Mouse (Mus musculus) adrenal gland, postnatal 10 days (tissue): ENCODE results near the gene A3galt2. TPM values are rescaled to one million over a fixed set of nuclear protein-coding genes. Genes with fewer than 3 reads are reported as not detected.

ENCODE experiments used
- DNase-seq: peaks from one replicate; pipeline ENCODE4 v3.0.0; 2021; ENCODE audit warnings: mixed read lengths
- total RNA-seq, 2 experiments: library from RNA; stranded (reverse); gene quantifications; 2 replicates each; pipeline ENCODE4 v1.2.3; 2021

Gene A3galt2
- total RNA-seq, 2 experiments from 2014 or later = 0.12 TPM

DNA sequence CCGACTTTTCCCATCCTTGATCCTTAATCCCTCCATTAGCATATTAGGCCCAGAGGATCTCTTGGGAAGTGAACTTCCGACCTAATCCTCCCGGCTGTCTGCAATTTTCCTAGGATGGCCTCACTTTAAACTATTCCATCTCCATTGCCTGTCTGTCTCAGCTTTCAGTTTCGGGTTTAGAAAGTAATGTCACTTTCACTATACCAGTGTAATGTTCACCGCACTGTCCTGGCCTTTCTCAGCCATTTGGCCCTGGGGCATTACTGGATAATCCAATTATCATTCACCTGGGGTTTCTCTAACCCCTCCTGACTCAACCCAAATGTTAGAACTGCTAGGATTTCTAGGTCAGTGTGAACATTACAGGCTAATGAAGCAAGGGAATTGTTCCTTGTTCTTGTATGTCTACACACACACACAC is 26.7 kb upstream of the A3galt2 start:
- no peak for DNase-seq

DNA sequence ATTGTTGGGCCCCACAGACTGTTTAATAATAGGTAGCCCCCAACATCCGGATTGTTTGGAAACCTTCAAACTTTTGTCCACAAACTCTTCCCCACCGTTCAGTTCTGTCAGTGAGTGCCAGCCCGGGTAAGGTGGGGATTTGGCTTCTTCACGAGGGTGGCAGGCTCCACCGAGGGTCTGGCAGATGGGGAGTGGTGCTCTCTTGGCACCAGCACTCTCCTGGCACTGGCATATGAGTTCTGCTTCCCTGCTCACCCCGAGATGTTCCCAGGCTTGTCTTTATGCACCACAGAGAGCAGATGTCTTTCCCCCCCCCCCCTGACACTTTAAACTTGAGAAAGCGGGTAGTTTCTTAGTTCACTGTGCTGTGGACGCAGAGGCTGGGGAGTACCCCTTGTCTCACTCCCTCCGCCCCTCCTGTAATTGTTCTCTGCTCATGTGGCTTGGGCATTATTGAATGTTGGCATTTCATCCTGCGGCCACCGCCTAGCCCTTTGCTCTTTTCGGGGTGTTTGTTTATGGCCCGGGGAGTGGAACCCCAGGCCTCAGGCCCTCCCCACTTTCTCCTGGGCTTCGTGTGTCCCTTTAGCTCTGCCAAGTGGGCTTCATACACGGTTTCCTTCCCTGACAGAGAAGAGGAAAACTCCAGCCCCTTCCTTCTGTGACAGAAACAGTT is 26.0 kb upstream of the A3galt2 start:
- no peak for DNase-seq

DNA sequence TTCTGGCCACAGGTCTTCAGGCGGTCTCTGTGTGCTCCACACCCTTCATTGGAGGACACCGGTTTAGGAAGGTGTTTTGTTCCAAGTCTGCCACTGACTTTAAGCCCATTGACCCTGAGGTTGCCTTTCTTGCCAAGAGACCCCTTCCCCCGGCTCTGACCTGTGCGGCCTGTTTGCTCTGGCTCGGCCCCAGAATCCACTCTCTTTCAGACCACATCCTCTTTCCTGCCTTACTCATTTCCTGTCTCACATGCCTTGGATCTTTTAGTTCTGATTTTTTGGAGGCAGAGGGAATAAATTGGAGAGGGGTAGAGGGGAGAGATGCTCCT is 25.5 kb upstream of the A3galt2 start:
- peak; percentile 43 for DNase-seq

DNA sequence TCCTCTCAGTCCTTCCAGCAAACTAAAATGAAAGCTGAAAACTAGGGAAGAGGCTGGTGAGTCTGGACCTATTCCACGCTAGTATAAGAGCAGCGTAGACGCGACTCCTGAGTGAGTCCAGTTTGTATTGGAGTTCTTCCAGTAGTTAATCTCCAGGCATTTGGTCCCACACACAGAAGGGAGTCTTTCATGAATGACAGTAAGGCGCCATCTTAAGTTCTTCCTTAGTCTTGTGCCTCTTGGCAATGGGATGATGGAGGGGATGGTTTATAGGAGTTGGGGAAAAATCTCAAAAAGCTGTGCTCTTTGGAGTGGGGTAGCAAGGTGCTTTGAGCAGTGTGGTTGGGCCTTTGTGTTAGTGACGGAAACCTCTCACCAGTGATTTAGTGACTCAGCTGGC is 24.9 kb upstream of the A3galt2 start:
- no peak for DNase-seq

DNA sequence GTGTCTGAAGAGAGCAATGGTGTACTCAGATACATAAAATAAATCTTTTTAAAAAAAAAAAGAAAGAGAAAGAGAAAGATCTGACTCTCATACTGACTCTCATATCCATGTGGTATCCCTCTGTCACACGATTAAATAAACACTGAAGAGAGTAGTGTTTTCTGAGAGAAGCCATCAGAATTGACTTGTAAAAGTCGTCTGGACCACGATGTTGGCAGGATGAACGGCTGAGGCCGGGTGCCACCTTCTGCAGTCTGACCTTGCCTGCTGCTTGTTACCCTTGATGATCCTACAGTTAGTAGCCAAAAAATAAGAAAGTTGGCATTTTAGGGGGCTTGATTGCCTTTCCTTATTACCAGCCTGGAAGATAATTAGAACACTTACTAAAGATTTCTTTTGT is 22.4 kb upstream of the A3galt2 start:
- peak; percentile 54 for DNase-seq

DNA sequence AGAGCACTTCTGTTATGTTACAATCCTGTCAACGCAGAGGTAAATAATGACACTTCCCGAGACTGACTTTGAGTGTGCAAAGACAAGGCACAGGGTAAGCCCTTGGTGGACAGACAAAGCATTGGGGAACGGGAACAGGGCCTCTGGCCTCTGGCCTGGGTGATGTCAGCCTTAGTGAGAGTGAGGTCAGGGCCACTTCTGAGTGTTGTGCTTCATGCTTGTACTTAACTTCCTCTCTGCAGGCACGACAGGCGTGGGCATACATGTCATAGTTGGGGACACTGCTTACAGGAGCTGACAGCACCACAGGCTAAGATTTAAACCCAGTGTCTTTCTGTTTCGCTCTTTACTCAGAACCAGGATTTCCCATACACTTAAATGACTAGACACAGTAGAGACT is 21.7 kb upstream of the A3galt2 start:
- DNase-seq = peak; percentile 52

DNA sequence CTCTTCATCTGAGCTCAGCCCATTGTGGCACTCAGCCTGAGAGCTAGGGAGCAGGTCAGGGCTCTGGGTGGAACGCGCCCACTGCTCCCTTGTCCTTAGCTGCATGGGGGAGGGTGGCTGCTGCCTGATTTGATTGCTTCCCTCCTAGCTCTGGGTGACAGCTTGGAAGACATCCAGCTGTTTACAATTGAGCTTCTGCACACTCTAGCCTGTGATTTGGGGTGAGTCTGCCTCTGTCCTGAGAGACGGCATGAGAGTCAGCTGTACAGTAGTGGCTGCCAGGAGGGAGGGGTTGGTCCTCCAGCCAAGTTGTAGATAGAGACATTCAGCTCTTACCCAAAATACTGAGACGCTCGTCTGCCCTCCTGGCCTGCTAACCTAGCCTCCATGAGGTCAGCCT is 20.9 kb upstream of the A3galt2 start:
- peak; percentile 80 for DNase-seq

DNA sequence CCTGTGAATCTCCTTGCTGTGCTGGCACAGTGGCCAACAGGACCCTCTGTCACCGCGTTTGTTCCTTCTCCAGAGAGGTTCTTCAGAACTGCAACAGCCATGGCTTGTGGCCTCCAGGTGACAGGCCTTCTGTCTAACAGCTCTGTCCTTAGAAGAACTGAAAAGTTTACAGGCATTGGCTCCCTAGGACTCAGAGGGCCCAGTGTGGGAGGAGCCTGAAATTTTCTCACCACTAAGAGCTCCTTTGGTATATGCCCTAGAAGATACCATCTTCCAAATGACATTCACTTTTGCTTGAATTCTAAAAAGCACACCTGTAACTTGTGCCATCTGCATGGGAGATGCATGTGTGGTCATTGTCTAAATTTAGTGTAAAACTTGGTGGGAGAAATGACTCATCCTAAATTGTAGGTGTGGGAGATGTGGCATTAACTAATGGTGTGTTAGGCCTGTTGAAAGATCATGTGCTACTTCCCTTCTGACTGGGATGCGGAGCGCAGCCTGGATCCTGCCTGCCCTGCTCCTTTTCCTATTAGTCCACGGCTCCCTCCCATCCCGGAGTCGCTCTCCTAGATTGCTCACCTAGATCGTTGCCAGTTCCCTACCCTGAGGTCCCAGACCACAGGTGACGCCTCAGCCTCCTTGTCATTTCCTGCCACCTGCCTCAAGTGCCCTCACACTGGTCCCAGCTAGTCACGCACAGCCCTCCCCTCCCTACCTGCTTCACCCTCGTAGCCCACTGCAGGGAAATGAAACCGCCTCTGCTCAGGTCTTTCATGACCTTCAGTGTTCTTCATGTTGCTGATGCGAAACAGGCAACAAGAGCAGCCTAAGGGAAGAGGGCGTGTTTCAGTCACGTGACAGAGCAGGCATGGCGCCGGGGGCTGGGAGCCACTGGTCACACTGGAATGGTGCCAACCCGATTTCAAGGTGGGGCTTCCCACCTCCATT is 20.2 kb upstream of the A3galt2 start:
- peak; percentile 37 for DNase-seq

DNA sequence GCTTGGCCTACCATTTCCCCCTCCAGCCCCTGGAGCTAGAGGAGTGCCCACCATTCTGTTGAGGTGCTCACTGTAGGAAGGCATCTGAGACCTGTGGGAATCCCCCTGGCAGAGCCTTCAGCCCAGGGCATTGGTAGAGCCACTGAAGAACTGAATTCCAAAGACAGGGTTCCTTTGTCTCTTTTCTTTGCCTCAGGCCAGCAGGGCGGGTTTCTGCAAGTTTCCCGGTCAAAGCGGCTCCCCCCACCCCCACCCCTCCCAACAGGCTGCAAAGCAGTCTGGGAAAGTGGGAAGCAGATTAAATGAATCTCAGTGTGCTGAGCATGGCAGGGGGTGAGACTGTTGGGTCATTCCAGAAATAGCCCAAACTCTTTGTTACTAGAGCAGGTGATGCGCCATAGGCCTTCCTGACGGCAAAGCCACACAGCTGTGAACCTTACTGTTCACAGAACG is 18.0 kb upstream of the A3galt2 start:
- no peak for DNase-seq

DNA sequence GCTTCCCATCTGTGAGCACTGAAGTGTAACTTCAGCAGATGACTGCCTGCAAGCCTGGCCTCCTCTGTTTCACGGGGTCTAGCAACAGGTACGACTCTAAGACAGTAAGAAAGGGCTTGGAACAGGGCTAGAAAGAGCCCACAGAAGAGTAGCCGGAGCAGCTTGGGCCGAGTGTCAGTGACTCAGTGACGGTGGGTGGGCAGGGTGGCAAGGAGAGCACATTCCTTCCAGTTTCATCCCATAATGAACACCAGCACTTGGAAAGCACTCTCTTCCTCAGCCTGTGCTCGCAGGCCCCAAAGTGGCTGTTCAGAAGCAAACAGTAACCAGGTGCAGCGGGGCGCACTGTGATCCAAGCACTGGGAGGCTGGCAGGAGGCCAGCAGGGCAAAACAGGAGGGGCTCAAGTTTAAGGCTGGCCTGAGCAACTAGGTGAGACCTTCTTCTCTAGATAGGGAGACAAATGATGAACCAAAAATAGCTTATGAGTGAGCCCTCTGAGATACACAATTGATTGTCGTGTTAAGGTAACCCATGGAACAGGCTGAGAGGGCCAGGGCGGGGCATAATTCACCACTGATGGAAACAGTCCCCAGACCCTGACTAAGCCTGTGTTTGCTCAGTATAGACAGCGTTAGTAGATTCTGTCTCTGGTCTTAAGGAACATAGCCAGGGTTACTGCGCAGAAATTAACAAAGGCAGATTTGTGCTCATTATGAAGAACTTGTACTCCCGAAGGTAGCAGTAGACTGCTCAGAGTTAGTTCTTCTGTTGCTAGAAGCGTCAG is 17.1 kb upstream of the A3galt2 start:
- DNase-seq = no peak

DNA sequence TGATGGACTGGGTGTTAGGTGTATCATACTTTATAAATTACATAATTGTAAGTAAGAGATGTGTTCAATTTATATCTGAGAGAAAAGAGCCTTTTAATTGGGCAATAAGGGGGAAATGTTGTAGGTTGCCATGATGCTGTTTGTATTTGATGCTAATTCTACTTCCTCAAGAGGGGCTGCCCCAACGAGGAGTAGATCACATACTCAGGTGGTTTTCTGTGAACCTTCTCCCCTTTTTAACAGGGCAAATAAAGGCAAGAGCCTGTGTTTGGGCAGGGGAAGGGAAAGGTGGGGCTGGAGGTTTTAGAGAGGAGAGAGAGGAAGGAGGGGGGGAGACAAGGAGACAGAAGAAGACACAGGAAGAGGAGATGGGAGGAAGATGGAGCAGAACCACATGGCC is 14.3 kb upstream of the A3galt2 start:
- DNase-seq = no peak

DNA sequence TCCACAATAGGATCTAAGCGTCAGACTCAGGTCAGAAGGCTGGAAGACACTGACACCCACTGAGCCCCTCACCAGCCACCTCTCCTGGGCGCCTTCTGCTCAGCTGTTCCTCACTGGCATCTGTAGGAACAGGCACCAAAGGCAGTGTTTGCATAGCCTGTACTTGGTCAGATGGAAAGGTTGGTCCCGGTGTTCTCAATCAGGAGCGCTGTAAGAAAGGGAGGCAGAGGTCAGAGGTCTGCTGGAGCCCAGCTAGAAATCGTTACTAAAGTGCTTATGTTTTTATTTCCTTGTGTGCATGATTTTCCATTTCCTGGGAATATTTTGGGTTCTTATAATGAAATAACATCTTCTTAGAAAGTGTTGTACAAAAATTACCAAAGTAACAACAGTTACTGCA is 13.3 kb upstream of the A3galt2 start:
- DNase-seq = no peak

DNA sequence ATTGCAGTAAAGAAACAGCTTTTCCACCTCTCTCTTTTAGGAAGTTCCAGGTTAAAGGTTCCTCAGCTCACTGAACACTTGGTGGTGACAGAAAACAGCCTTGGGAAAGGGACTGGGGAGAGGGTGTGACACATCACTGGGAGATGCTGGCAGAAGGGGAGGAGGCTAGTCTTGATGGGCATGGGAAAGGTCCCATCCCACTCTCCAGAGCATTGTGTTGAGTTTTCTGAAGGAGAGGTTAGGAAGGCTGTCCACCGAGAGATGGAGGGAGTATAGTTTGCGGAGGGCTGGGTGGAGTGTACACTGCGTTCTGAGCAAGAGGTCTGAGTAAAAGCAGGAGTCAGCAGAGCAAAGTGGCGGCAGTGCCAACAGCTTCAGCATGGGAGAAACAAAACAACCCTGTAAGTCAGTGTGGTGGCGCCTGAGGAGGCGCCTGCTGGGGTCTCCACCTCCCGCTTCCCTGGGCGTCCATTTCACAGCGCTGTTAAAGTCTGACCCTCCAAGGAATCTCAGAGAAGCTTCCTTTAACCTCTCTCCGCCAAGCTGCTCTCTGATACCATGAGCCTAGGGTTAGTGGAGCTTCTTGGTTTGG is 12.7 kb upstream of the A3galt2 start:
- no peak for DNase-seq

DNA sequence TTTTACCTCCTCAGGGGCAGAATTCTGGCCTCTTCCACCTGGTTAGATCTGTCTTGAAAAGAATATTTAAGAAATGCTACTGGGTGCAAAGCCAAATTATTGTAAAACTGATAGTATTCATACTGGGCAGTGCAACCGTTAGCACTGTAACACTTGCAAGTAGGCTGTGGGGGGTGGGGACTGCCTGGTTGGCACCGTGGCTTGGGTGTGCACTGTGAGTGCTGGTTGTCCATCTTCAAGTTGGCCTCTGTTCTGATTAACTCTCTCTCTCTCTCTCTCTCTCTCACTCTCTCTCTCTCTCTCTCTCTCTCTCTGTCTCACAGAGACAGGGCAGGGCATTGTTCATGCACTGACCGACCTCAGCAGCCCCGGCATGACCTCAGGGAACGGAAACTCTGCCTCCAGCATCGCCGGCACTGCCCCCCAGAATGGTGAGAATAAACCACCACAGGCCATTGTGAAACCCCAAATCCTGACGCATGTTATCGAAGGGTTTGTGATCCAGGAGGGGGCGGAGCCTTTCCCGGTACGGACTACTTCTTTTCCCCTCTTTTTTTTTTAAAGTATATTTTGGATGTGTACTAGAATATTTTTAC is 12.0 kb upstream of the A3galt2 start:
- DNase-seq = peak; percentile 50

DNA sequence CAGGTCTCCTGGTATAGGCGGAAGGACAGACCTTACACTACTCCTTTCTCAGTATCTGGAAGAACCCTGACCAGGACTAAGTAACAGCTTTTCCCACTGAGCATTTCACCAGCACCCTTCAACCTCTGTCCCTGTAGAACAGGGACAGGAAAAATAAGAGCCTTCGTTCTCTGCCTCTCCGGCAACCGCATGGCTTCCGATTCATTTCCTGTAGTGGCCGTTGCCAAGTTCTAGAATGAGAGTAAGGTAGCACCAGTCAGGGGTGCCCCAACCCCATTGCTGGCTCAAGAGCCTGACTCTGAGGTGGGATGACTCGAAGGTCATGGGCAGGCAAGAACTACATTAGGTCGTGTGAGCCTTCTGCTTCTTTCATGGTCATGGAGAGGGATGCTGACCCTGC is 10.0 kb upstream of the A3galt2 start:
- DNase-seq = no peak

DNA sequence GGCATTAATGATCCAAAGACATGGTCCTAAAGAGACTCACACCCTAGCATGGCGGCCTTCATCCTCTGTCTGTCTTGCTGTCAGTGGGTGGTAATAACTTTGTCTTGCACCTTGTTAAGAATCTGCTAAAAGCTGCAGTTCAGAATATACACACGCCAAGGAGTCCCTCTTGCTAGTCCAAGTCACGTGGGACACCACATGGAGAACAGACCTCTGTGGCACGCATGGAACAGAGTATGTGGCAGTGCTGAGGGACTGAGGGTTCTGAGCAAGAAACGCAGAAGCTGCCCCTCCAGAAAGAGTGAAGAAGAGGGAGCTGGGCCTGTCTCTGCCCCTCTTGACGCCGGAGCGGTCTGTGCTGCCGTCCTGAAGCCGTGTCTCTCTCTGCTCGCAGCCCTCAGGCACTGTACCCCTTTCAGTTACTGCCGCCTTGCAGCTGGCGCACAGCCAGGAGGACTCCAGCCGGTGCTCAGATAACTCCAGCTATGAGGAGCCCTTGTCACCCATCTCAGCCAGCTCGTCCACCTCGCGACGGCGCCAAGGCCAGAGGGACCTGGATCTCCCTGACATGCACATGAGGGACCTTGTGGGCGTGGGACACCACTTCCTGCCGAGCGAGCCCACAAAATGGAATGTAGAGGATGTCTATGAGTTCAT is 7.4 kb upstream of the A3galt2 start:
- DNase-seq = peak; percentile 75

DNA sequence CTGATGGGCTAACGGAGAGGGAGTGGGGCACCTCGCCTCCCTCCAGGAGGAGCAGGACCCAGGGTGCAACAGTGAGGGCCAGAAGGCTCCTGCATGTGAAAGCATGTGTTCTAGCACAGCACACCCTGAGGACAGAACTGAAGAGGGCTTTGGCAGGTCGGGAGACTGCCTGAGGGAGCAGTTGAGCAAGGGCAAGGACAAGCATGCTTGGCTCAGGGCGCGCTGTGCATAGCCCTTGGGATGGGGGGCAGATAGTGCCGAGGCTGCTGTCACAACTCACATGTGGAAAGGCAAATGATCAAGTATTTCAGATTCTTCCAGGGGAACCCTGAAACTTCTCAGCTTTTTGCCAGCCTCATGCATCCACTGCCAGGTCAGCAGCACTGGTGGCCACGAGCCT is 6.9 kb upstream of the A3galt2 start:
- DNase-seq = peak; percentile 76

DNA sequence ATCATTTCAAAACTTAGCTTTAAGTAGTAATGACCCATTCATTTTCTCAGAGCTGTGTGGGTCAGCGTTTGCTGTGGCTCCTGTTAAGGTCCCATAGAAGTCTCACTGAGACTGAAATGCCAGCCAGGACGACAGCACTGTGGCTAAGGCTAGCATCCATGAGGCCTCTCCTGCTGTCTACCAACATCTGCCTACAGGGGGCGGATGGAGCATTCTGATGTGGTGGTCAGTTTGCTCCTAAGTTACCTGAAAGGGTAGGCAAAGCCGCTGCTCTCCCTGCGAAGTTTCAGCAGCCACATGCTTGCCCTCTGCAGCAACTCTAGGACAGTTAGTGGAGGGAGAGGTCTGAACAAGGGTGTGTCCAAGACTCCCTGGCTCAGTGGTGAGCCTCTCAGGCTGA is 4.2 kb upstream of the A3galt2 start:
- no peak for DNase-seq

DNA sequence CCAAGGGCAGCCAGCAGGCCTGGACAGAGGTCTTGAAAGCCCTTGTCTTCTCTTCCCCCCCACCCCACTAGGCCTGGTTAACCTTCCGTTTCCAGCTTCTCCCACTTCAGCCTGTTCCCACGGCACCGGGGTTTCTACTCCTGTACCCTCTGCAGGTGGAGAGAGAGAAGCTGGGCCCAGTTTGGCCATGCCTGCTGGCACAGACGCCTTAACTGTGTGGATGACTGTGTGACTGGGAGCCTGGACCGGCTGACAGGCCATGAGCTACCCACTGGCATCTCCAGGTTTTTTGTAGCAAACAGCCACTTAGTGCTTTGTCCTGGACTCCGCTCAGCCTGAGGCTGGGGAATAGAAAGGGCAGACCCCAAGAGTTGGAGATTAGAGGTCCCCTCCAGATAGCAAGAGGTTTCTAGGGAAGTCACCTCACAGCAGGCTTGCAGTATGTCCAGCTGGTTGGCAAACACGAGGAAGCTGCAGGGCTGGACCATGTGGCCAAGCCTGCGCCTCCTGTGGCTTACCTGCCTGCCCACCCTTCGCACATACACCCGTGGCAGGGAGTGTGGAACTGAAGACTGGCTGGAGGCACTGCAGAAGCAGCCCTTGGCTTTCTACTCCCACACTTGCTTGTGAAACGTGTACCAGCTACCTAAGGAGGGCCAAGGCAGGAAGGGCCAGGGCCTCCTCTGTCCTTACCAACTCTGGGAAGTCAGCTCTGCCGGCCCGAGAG is 3.0 kb upstream of the A3galt2 start:
- no peak for DNase-seq

DNA sequence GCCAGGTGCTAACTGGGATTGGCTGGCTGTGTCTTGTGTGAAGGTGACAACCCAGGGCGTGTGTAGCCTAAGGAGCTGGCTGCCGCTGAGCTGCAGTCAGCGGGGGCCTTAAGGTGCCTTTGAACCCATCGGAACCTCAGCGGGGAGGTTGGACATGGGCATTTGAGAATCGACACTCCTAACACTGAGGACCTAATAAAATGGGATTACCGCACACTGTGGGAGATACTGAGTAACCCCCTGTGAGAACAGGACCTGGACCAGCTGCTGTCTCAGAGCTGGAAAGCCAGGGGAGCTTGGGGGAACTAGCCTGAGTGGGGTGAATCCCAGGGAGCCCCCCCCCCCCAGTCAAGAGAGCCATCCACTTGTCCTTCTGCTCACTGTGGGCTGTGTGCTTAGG is 1.6 kb upstream of the A3galt2 start:
- DNase-seq = no peak

DNA sequence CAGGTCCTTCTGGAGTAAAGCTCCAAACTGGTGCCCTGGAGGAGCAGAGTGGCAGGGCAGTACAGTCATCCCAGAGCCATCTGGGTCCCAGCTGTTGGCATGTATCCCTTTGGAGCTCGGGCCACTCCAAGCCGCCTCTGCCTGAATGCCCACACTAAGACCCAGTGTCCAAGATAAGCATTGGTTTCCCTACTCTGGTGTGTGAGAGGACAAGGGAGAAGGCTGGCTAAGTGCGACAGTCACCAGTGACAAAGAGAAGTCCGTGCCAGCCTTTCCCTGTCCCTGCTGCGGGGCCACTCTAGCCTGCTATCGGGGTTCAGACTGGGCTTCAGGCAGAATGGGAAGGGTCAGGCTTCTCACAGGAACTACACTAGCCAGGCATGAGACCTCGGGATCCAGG is 736 bp downstream of the A3galt2 start:
- no peak for DNase-seq
